Mouse (Mus musculus): Measurements from ENCODE around the gene Dcaf17. TPM values are rescaled to one million over a fixed set of nuclear protein-coding genes. Genes with fewer than 3 reads are reported as not detected.

Dcaf17 gene
- 8.3 TPM for polyA plus RNA-seq (2014; fragmentation: Illumina TruSeq; extraction: RNeasy Lipid Tissue Mini Kit (QIAGEN cat#74804); ENCODE audit: low read depth, low replicate concordance)

DNA sequence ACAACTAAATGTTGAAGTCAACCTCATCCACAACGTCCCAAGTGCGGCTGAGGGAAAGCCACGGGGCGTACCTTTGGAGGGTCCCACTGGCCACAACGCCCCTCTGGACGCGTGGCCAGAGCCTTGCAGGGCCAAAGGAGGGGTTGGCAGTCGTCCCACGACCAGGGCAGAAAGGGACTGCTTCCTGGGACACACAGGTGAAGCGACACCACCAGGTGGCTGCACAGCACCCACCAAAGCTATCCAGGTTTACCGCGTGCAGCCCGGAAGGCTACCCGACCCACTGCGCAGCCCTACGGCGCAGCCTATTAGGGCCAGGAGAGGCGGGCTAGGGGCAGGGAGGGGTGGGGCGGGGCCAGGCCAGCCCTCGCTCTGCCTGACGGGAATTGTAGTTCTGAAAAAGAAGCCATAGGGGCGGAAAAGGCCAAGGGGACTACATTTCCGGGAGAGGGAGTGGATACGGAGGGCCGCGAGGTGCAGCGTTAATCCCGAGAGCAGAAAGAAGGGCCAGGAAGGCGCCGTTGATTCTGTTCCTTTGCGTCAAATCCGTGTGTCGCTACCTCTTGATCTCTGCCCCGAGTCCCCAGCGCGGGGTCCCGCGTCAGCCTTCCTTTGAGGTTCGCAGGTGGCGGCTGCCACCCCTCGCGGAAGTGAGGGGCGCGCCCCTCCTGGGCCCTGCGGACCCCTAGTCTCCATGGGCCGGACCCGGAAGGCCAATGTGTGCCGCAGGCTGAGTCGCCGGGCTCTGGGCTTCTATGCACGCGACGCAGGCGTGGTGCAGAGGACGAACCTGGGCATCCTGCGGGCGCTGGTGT is at the start of gene Dcaf17, which contains the start of gene Mettl8:
Gene Dcaf17 (plus strand): TSS at position 29 of the 815 bp plus-strand sequence.
Gene Mettl8 (minus strand): TSS at position 284 of the 815 bp plus-strand sequence.

GRCm38 (mm10) chr2:71117797-71118708 is 62.9 kb downstream of the Dcaf17 start, which contains the start of gene Cybrd1:
Cybrd1 (plus strand) TSS chr2:71117923.

Other genes with a start within 250 kb of the Dcaf17 start
- gene Tlk1, start 229.6 kb upstream of the Dcaf17 start, polyA plus RNA-seq (2014; fragmentation: Illumina TruSeq; extraction: RNeasy Lipid Tissue Mini Kit (QIAGEN cat#74804); ENCODE audit: low read depth, low replicate concordance) = 47.8 TPM
- gene Mettl8, start 255 bp downstream of the Dcaf17 start, polyA plus RNA-seq (2014; fragmentation: Illumina TruSeq; extraction: RNeasy Lipid Tissue Mini Kit (QIAGEN cat#74804); ENCODE audit: low read depth, low replicate concordance) = 14.1 TPM
- 1.5 TPM for gene Cybrd1, start 62.6 kb downstream of the Dcaf17 start, polyA plus RNA-seq (2014; fragmentation: Illumina TruSeq; extraction: RNeasy Lipid Tissue Mini Kit (QIAGEN cat#74804); ENCODE audit: low read depth, low replicate concordance)
- gene Dync1i2, start 156.4 kb downstream of the Dcaf17 start, polyA plus RNA-seq (2014; fragmentation: Illumina TruSeq; extraction: RNeasy Lipid Tissue Mini Kit (QIAGEN cat#74804); ENCODE audit: low read depth, low replicate concordance) = 88.3 TPM

Measured in adipose tissue, adult 10 weeks (tissue).